Mouse (Mus musculus) MEL (cell line): ENCODE measurements around the gene Rnaseh1. TPM values are rescaled to one million over a fixed set of nuclear protein-coding genes. Genes with fewer than 3 reads are reported as not detected.
A peak's percentile ranks its signal among the peaks of the same experiment; 100 is the strongest.

Source experiments
- DNase-seq: peaks from one replicate; pipeline ENCODE4 v3.0.0; 2011; ENCODE audit warnings: low read depth, low spot score
- H3K27ac ChIP-seq: 2 replicates; pipeline ENCODE4 v1.5.1; 2012; ENCODE audit warnings: low read depth, mild to moderate bottlenecking, control low read depth, low read length, moderate library complexity; ENCODE audit not compliant: control insufficient read depth
- H3K27me3 ChIP-seq, 2 experiments: fragments of 150-350 bp in 1 of 2; sonication (generic) in 1 of 2; 2 replicates each; pipeline ENCODE4 v1.6.1; 2012; ENCODE audit warnings: low read length in 2 of 2, mild to moderate bottlenecking in 2 of 2, improper control_type of control experiment in 1 of 2, moderate library complexity in 1 of 2; ENCODE audit not compliant: insufficient read depth in 2 of 2, control insufficient read depth in 1 of 2
- H3K36me3 ChIP-seq, 2 experiments: 2 replicates each; pipeline ENCODE4 v1.6.1; 2012 to 2014; ENCODE audit warnings: low read length in 2 of 2, improper control_type of control experiment in 1 of 2, inconsistent platforms in 1 of 2, mild to moderate bottlenecking in 1 of 2; ENCODE audit not compliant: insufficient read depth in 2 of 2, control insufficient read depth in 1 of 2
- H3K4me1 ChIP-seq, 2 experiments: fragments of 150-350 bp in 1 of 2; sonication (generic) in 1 of 2; 2 replicates each; pipeline ENCODE4 v1.6.1; 2012; ENCODE audit warnings: low read length in 2 of 2, improper control_type of control experiment in 1 of 2, mild to moderate bottlenecking in 1 of 2; ENCODE audit not compliant: insufficient read depth in 2 of 2, control insufficient read depth in 1 of 2
- H3K4me3 ChIP-seq, 2 experiments: fragments of 150-350 bp in 1 of 2; sonication (generic) in 1 of 2; 2 replicates each; pipeline ENCODE4 v1.5.1; 2012; ENCODE audit warnings: low read depth in 2 of 2, low read length in 2 of 2, mild to moderate bottlenecking in 2 of 2, moderate library complexity in 2 of 2, control low read depth in 1 of 2, improper control_type of control experiment in 1 of 2; ENCODE audit not compliant: control insufficient read depth in 1 of 2, insufficient read depth in 1 of 2
- H3K79me2 ChIP-seq: 2 replicates; pipeline ENCODE4 v1.6.1; 2012; ENCODE audit warnings: mild to moderate bottlenecking, low read length, moderate library complexity; ENCODE audit not compliant: control insufficient read depth, poor library complexity, insufficient read depth
- H3K9ac ChIP-seq: 2 replicates; pipeline ENCODE4 v1.6.1; 2012; ENCODE audit warnings: low read depth, mild to moderate bottlenecking, control low read depth, low read length, moderate library complexity; ENCODE audit not compliant: control insufficient read depth, poor library complexity, severe bottlenecking
- H3K9me3 ChIP-seq: fragments of 150-350 bp; sonication (generic); replicated peaks from 2 replicates; pipeline ENCODE4 v1.6.1; 2012; ENCODE audit warnings: mild to moderate bottlenecking, low read length, improper control_type of control experiment, moderate library complexity; ENCODE audit not compliant: insufficient read depth
- BHLHE40 ChIP-seq: IDR thresholded peaks from 2 replicates; pipeline ENCODE4 v1.6.1; 2012; ENCODE audit warnings: low read depth, mild to moderate bottlenecking, inconsistent platforms, low read length, improper control_type of control experiment, borderline replicate concordance
- CHD2 ChIP-seq: IDR thresholded peaks from 2 replicates; pipeline ENCODE4 v1.6.1; 2011; ENCODE audit warnings: low read length, improper control_type of control experiment
- CTCF ChIP-seq, 3 experiments: IDR thresholded peaks in 2 of 3; conservative IDR thresholded peaks in 1 of 3; 2 replicates each; pipeline ENCODE4 v1.5.1; 2011 to 2012; ENCODE audit warnings: low read length in 3 of 3, low read depth in 2 of 3, mild to moderate bottlenecking in 2 of 3, improper control_type of control experiment in 1 of 3, inconsistent platforms in 1 of 3, mixed read lengths in 1 of 3, moderate library complexity in 1 of 3; ENCODE audit not compliant: control insufficient read depth in 1 of 3, insufficient read depth in 1 of 3, poor library complexity in 1 of 3, severe bottlenecking in 1 of 3
- EP300 ChIP-seq, 2 experiments: IDR thresholded peaks; 2 replicates each; pipeline ENCODE4 v1.6.1; 2011; ENCODE audit warnings: improper control_type of control experiment in 2 of 2, low read length in 2 of 2, low read depth in 1 of 2, mild to moderate bottlenecking in 1 of 2
- ETS1 ChIP-seq: IDR thresholded peaks from 2 replicates; pipeline ENCODE4 v1.6.1; 2012; ENCODE audit warnings: low read depth, mild to moderate bottlenecking, inconsistent platforms, low read length, improper control_type of control experiment, moderate library complexity
- GABPA ChIP-seq: IDR thresholded peaks from 2 replicates; pipeline ENCODE4 v1.6.1; 2012; ENCODE audit warnings: low read depth, mild to moderate bottlenecking, inconsistent platforms, low read length, improper control_type of control experiment, moderate library complexity
- GATA1 ChIP-seq: IDR thresholded peaks from 2 replicates; pipeline ENCODE4 v1.6.1; 2011; ENCODE audit warnings: low read depth, low read length, improper control_type of control experiment
- KAT2A ChIP-seq: conservative IDR thresholded peaks from 2 replicates; pipeline ENCODE4 v1.6.1; 2012; ENCODE audit warnings: low read depth, low read length, improper control_type of control experiment, inconsistent platforms
- MAFK ChIP-seq: IDR thresholded peaks from 2 replicates; pipeline ENCODE4 v1.6.1; 2011; ENCODE audit warnings: low read depth, mild to moderate bottlenecking, low read length, improper control_type of control experiment, borderline replicate concordance
- MYC ChIP-seq: IDR thresholded peaks from 2 replicates; pipeline ENCODE4 v1.6.1; 2011; ENCODE audit warnings: low read depth, mild to moderate bottlenecking, low read length, improper control_type of control experiment, moderate library complexity
- POLR2AphosphoS2 ChIP-seq: IDR thresholded peaks from 2 replicates; pipeline ENCODE4 v1.6.1; 2011; ENCODE audit warnings: low read length, improper control_type of control experiment
- POLR2AphosphoS5 ChIP-seq: IDR thresholded peaks from 2 replicates; pipeline ENCODE4 v1.6.1; 2012; ENCODE audit warnings: low read depth, borderline replicate concordance, mild to moderate bottlenecking, inconsistent platforms, low read length, moderate library complexity, mixed read lengths
- SIN3A ChIP-seq: IDR thresholded peaks from 2 replicates; pipeline ENCODE4 v1.6.1; 2012; ENCODE audit warnings: low read length, improper control_type of control experiment, inconsistent platforms
- TAL1 ChIP-seq: IDR thresholded peaks from 2 replicates; pipeline ENCODE4 v1.6.1; 2012; ENCODE audit warnings: mild to moderate bottlenecking, inconsistent platforms, low read length, moderate library complexity, mixed read lengths
- UBTF ChIP-seq: IDR thresholded peaks from 2 replicates; pipeline ENCODE4 v1.6.1; 2012; ENCODE audit warnings: low read depth, mild to moderate bottlenecking, inconsistent platforms, low read length, improper control_type of control experiment, moderate library complexity, borderline replicate concordance; ENCODE audit not compliant: insufficient read depth
- USF1 ChIP-seq: IDR thresholded peaks from 2 replicates; pipeline ENCODE4 v1.6.1; 2014; ENCODE audit warnings: low read depth, mild to moderate bottlenecking, inconsistent platforms, low read length, improper control_type of control experiment, moderate library complexity
- ZKSCAN1 ChIP-seq: IDR thresholded peaks from 2 replicates; pipeline ENCODE4 v1.6.1; 2012; ENCODE audit warnings: low read depth, mild to moderate bottlenecking, inconsistent platforms, low read length, improper control_type of control experiment, moderate library complexity
- ZMIZ1 ChIP-seq: IDR thresholded peaks from 2 replicates; pipeline ENCODE4 v1.6.1; 2012; ENCODE audit warnings: low read depth, mild to moderate bottlenecking, inconsistent platforms, low read length, improper control_type of control experiment, moderate library complexity
- ZNF384 ChIP-seq: IDR thresholded peaks from 2 replicates; pipeline ENCODE4 v1.6.1; 2012; ENCODE audit warnings: low read depth, mild to moderate bottlenecking, inconsistent platforms, low read length, improper control_type of control experiment
- polyA plus RNA-seq, 2 experiments: library from polyadenylated mRNA; stranded (reverse) in 1 of 2; unstranded in 1 of 2; fragments of >175 nt in 1 of 2; fragments of >200 nt in 1 of 2; gene quantifications; 2 replicates each; pipeline versions ENCODE4 v1.2.1 to v1.2.4; 2012; ENCODE audit warnings: low replicate concordance in 2 of 2, low read depth in 1 of 2; ENCODE audit not compliant: insufficient read length in 2 of 2, insufficient read depth in 1 of 2, missing spikeins in 1 of 2
- total RNA-seq: library from RNA; depleted of rRNA; stranded (reverse); fragments of 300-350 nt; gene quantifications from 2 replicates; pipeline ENCODE4 v1.2.3, GENCODE M21; 2012

The Rnaseh1 gene
- total and polyA plus RNA-seq, 3 experiments = 36.5 to 47.9 TPM; not detected in 1

DNA sequence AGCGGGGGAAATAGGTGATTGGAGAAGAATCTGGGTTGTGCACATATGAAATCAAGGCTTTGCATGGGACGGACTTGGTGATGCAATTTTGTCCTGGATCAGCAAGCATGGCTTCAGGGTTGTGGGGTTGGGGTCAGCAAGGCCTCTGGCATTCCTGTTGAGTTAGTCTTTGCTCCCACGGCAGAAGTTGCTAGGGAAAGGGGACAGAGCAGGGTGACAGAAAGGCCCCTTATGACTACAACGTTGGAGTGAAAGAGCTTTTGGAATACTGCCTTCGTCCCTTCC is 26.5 kb downstream of the Rnaseh1 start:
- Histone ChIP-seq H3K79me2 (peaks cover 9% of the 10 kb centered on the region), H3K4me1 (no peaks in the 10 kb centered on the region; a peak in 1 of 4 replicates), H3K9ac (peak overlapping the region; percentile 77), H3K4me3 (peak overlapping the region; percentile 82 to 97), H3K9me3 (no peaks in the 10 kb centered on the region), H3K27ac (peak overlapping the region; percentile 78), H3K36me3 (peaks cover 0 to 2% of the 10 kb centered on the region in 2 experiments; a peak in 3 of 4 replicates), H3K27me3 (no peaks in the 10 kb centered on the region)
- DNase-seq = no peak
- TF ChIP-seq SIN3A (peak; percentile 4), GATA1 (no peak)

DNA sequence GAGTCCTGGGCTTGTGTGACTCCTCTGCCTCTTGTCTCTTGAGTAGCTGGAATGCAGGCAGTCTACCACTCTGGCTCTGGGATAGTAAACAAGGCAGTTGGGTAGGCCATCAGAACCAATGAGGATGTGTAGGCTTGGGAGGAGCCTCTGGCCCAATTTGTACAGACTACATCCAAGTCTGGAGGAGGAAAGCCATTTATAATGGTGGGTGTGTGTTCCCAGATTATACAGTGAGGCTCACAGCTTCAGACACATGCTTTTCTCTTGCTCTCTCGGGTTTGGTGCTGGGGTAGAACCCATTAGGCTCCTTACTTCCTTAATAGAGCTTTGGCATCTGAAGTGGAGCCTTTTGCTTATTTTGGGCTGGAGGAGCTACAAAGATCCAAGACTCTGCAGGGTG is 35.3 kb downstream of the Rnaseh1 start:
- no peaks in the 10 kb centered on the region for H3K4me1 ChIP-seq
- no peaks in the 10 kb centered on the region for H3K9me3 ChIP-seq
- H3K9ac ChIP-seq = no peak overlapping the region
- no peak for TF ChIP-seq GABPA
- no peak for TF ChIP-seq EP300 (IDR thresholded peaks at IDR 0.05; ENCODE audit: low read depth in 1 of 2, low read length in 2 of 2)
- no peak for TF ChIP-seq POLR2AphosphoS5
- no peak for TF ChIP-seq POLR2AphosphoS2
- no peak for TF ChIP-seq ZMIZ1
- no peak for TF ChIP-seq TAL1
- TF ChIP-seq MYC = no peak
- H3K36me3 ChIP-seq = no peaks in the 10 kb centered on the region; a peak in 1 of 4 replicates
- H3K79me2 ChIP-seq = no peaks in the 10 kb centered on the region
- no peak for DNase-seq
- H3K27me3 ChIP-seq = no peaks in the 10 kb centered on the region
- H3K27ac ChIP-seq = no peak overlapping the region
- no peak overlapping the region for H3K4me3 ChIP-seq

DNA sequence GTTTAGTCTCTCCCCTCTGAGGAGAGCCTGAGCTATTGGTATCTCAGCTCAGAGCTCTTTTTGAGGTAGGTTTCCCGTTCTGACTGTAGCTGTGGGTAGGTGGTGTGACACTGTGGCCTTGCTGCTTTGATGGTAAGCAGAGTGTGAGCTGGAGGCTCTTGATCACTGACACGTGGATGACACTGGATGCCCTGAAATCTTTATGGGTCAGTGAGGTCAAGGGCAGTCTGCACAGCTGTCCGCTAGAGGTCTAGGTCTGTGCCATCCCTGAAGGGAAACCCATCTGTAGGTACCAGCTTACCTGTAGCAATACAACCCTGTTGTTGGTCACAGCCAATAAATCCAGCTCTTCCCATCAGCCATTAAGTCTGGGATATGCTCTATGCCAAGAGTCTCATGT is 36.4 kb downstream of the Rnaseh1 start:
- DNase-seq = no peak
- Histone ChIP-seq H3K36me3 (peaks cover 0 to 2% of the 10 kb centered on the region in 2 experiments; a peak in 1 of 4 replicates), H3K27ac (no peak overlapping the region), H3K4me3 (no peak overlapping the region), H3K4me1 (no peaks in the 10 kb centered on the region), H3K9ac (no peak overlapping the region), H3K27me3 (no peaks in the 10 kb centered on the region), H3K9me3 (no peaks in the 10 kb centered on the region), H3K79me2 (no peaks in the 10 kb centered on the region)
- TF ChIP-seq ZKSCAN1 (no peak), MAFK (no peak), ETS1 (no peak), USF1 (no peak), KAT2A (no peak), BHLHE40 (no peak), POLR2AphosphoS2 (no peak), CTCF (IDR thresholded peaks at IDR 0.05 in 2 of 3, conservative IDR thresholded peaks at IDR 0.05 in 1 of 3; ENCODE audit: control insufficient read depth in 1 of 3, insufficient read depth in 1 of 3, low read depth in 2 of 3, low read length in 3 of 3, poor library complexity in 1 of 3, severe bottlenecking in 1 of 3) (no peak), CHD2 (no peak), ZNF384 (no peak), UBTF (no peak)
